Mouse (Mus musculus) activated CD4-positive, CD25-positive, alpha-beta regulatory T cell (primary cell): Measurements from ENCODE around the gene Gpr155. TPM values are rescaled to one million over a fixed set of nuclear protein-coding genes. Genes with fewer than 3 reads are reported as not detected.

ENCODE experiments used
- polyA plus RNA-seq, 2 experiments: library from polyadenylated mRNA; unstranded; fragments of 100-300 nt; shearing (Covaris generic); gene quantifications; one replicate each; pipeline ENCODE4 v1.2.1; 2017

Gene Gpr155
- polyA plus RNA-seq: 10 to 100 TPM; 14.0 to 34.3 TPM

DNA sequence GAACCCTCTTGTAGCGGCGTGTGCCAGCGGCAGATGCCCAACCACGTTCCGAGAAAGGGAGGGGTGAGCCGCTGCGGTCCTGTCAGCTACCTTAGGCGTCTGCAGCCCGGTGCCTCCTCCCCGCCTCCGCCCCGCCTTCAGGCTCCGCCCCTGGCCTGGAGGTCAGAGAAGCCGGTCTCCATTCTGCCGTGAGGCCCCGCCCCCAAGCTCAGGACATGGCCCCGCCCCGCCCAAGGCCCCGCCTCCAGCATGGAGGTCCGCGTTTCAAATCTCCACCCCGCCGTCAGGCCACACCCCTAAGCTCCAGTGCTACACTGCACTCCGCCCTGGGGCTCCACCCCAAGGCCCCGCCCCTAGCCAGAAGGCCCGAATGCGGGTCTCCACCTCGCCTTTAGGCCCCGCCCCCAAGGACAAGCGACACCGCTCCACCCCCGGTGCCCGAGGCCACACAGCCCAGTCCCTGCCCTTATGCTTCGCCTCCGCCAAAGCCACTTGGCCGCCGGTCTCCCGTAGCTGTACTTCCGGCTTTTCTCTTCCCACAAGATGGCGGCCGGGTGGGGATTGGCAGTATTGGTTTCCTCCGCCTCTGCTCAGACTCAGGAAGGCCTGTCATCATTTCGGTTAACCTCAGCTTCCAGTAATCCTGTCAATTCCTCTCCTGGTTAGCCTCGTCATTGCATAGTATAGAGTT lies at the start of gene Gpr155:
Gene Gpr155, minus strand, starts transcription at position 217 of the 691 bp plus-strand sequence.

DNA sequence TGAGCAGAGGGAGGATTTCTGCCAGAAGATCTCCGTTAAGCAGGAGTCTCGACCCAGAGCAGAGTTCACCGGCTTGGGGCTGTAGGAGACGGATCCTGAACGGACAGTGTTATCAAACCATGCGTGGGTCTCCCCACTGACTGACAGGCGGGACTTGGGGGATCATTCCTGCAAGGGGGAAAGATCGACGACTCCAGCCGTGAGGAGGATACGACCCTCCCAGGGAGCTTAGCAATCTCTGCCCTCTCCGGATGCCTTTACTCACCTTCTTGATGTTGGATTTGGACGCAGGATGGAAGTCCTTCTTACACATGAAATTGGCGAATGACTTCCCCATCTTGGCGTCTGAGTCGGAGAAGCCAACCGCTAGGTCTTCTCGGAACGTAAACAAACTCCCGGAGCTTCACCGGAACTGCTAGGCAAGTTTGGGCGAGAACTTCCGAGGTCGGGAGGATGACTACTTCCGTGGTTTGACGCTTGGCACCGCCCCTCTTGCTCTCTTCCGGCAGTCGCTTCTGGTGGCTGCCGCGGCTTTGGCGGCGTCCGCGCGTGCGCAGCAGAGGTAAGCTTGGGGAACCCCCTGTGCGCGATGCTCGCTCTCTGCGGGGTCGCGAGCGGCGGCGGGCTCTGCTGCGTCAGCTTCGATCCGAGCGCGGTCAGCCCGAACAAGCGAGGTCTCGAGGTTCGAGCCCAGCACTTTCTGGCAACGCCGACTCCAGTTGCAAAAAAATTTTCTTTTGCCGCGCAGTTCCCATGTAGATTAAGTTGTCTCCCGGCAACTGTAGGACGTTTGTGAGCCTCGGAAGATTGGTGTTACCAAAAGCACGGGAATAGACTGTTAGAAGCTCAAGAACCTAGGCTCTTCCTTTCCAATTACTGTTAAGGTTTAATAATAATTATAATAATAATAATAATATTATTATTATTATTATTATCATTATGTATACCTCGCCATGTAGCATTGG lies 73.9 kb downstream of the Gpr155 start, which contains the start of the genes Scrn3 and Cir1:
Gene Scrn3, plus strand, starts transcription at position 450 of the 965 bp plus-strand sequence.
Gene Cir1, minus strand, starts transcription at position 550 of the 965 bp plus-strand sequence.

Other genes with a start within 250 kb of the Gpr155 start
- gene Ola1, start 167.6 kb downstream of the Gpr155 start, polyA plus RNA-seq: 10 to 100 TPM; 63.5 to 86.0 TPM
- gene Sp9, start 114.6 kb downstream of the Gpr155 start, polyA plus RNA-seq: not detected
- gene Scrn3, start 74.0 kb downstream of the Gpr155 start, polyA plus RNA-seq: 10 to 100 TPM in 1 of 2 experiments, 1 to 10 TPM in 1; 5.4 to 11.4 TPM
- 10 to 100 TPM; 28.0 to 33.6 TPM for gene Cir1, start 73.9 kb downstream of the Gpr155 start, polyA plus RNA-seq
- 100 to 1,000 TPM in 1 of 2 experiments, 10 to 100 TPM in 1; 92.5 to 134 TPM for gene Wipf1, start 143.2 kb upstream of the Gpr155 start, polyA plus RNA-seq
- gene Chrna1, start 193.8 kb upstream of the Gpr155 start, polyA plus RNA-seq: not detected